Comparison of ENCODE assay signal across 8 mouse cellular contexts in genomic region chr13:12386286-12386685, GRCm38 (mm10). TPM values are rescaled to one million over a fixed set of nuclear protein-coding genes. Genes with fewer than 3 reads are reported as not detected.
DNase-seq lines count a peak whose midpoint lies in the region; ATAC-seq and TF ChIP-seq lines count a peak whose summit lies in the region.

No protein-coding gene starts in this region.

- H3K27ac ChIP-seq in gastrocnemius, adult 2 months, result no peak overlapping the region
- no peak overlapping the region for H3K27ac ChIP-seq in lung, embryonic 14.5 days (ENCODE audit: low read depth)

- H3K9ac ChIP-seq in lung, embryonic 14.5 days, result no peak overlapping the region

- peak; percentile 88 for TF ChIP-seq CTCF in gastrocnemius, adult 2 months (IDR thresholded peaks at IDR 0.05)
- peak; percentile 73 for TF ChIP-seq CTCF in lung, embryonic 14.5 days (IDR thresholded peaks at IDR 0.05; ENCODE audit: low read depth)

- no peaks in the 10 kb centered on the region for H3K9me3 ChIP-seq in lung, embryonic 14.5 days (ENCODE audit: low read depth, low read length)

- H3K4me2 ChIP-seq in lung, embryonic 14.5 days, result no peak overlapping the region

- intact Hi-C loops in gastrocnemius, adult 2 months (cut with DNase I), result loop anchor here (2.0 kb wide), 2 partner anchors 89 to 175 kb away; no protein-coding TSS in a partner anchor
- intact Hi-C loops in gastrocnemius, postnatal 36 days (cut with DNase I), result loop anchor here (1.0 to 5.0 kb wide), 2 partner anchors 90 to 174 kb away; no protein-coding TSS in a partner anchor

- no peaks in the 10 kb centered on the region for H3K27me3 ChIP-seq in lung, embryonic 14.5 days (ENCODE audit: insufficient read depth, low read length)

- no peak for ATAC-seq in lung, embryonic 14.5 days (ENCODE audit: insufficient read depth)
- ATAC-seq in inflammation-experienced regulatory T-cells, adult 6 months, result peak; percentile 69

- no peaks in the 10 kb centered on the region for H3K36me3 ChIP-seq in lung, embryonic 14.5 days (ENCODE audit: insufficient read depth)

- DNase-seq in gastrocnemius, adult 2 months, result no peak
- DNase-seq in gastrocnemius, postnatal 36 days, result no peak
- peak; percentile 78 for DNase-seq in lung, embryonic 14.5 days
- no peak for DNase-seq in lung, postnatal 4 days
- DNase-seq in NIH3T3 (ENCODE audit: low read depth), result peak; percentile 68
- no peak for DNase-seq in gastrocnemius, postnatal 10 days
- no peak for DNase-seq in urinary bladder, adult 2 months (ENCODE audit: low spot score)

- no peak overlapping the region for H3K4me3 ChIP-seq in gastrocnemius, adult 2 months
- no peak overlapping the region for H3K4me3 ChIP-seq in lung, embryonic 14.5 days (ENCODE audit: low read depth, low read length)

- H3K4me1 ChIP-seq in lung, embryonic 14.5 days (ENCODE audit: insufficient read depth), result no peaks in the 10 kb centered on the region

RNA-seq across cellular contexts. Expression of gene Heatr1, which starts 8.5 kb away (rescaled TPM):
- total RNA-seq in gastrocnemius, adult 2 months (2021), result 10 to 100 TPM; 13.5 to 14.0 TPM
- 10 to 100 TPM; 13.7 to 14.1 TPM for total RNA-seq in gastrocnemius, postnatal 36 days (2021)
- polyA plus RNA-seq in lung, embryonic 14.5 days (2014; fragmentation: Nextera tagmentation; extraction: Ambion mirVana), result 31.3 and 36.2 TPM in 2 replicates
- polyA plus RNA-seq in inflammation-experienced regulatory T-cells, adult 6 months (2017; shearing (Covaris generic)), result 10 to 100 TPM; 22.9 to 36.1 (median 34.1) TPM
- total RNA-seq in gastrocnemius, postnatal 10 days (2021), result 10 to 100 TPM; 11.8 to 13.5 TPM
- polyA plus RNA-seq in urinary bladder, adult 2 months (2012; rRNA removed), result 16.0 and 18.2 TPM in 2 replicates

RNA-seq across cellular contexts. Expression of gene Actn2, which starts 45.7 kb away (rescaled TPM):
- total RNA-seq in gastrocnemius, adult 2 months (2021), result 1,000 to 10,000 TPM in 1 of 2 experiments, 100 to 1,000 TPM in 1; 773 to 1,947 TPM
- total RNA-seq in gastrocnemius, postnatal 36 days (2021), result 1,000 to 10,000 TPM; 1,044 to 1,453 TPM
- 0.57 and 10.2 TPM in 2 replicates for polyA plus RNA-seq in lung, embryonic 14.5 days (2014; fragmentation: Nextera tagmentation; extraction: Ambion mirVana)
- polyA plus RNA-seq in inflammation-experienced regulatory T-cells, adult 6 months (2017; shearing (Covaris generic)), result 10 to 100 TPM in 1 of 3 experiments, 1 to 10 TPM in 2; 2.5 to 36.2 (median 6.1) TPM
- 1,000 to 10,000 TPM; 1,429 to 1,530 TPM for total RNA-seq in gastrocnemius, postnatal 10 days (2021)
- 2.4 and 2.8 TPM in 2 replicates for polyA plus RNA-seq in urinary bladder, adult 2 months (2012; rRNA removed)

Comparison
In these comparisons a context has a peak if more than half of its experiments do, and no peak if none do; other contexts are left out.
1. DNase-seq: peak in lung, embryonic 14.5 days (single experiment) and NIH3T3 (single experiment); none in gastrocnemius, adult 2 months (single experiment), gastrocnemius, postnatal 36 days (0 of 2), lung, postnatal 4 days (0 of 2), gastrocnemius, postnatal 10 days (single experiment) and urinary bladder, adult 2 months (single experiment).